Mouse (Mus musculus) lung, adult 2 months (tissue): ENCODE measurements around the gene Trappc10. TPM values are rescaled to one million over a fixed set of nuclear protein-coding genes. Genes with fewer than 3 reads are reported as not detected.

Source experiments
- DNase-seq: peaks from one replicate; pipeline ENCODE4 v3.0.0; 2022
- H3K4me1 ChIP-seq: fragments of 200-500 bp; 2 replicates; pipeline ENCODE4 v1.6.1; 2011; ENCODE audit warnings: low read length; ENCODE audit not compliant: control insufficient read depth, insufficient read depth
- H3K4me3 ChIP-seq: fragments of 200-500 bp; replicated peaks from 2 replicates; pipeline ENCODE3; 2011; ENCODE audit warnings: low read depth, mild to moderate bottlenecking, control low read depth, low read length; ENCODE audit errors: extremely low read depth
- CTCF ChIP-seq: fragments of 200-500 bp; IDR thresholded peaks from 2 replicates; pipeline ENCODE4 v1.5.1; 2011; ENCODE audit warnings: mild to moderate bottlenecking, low read length, control low read depth; ENCODE audit not compliant: insufficient read depth
- POLR2A ChIP-seq: fragments of 200-500 bp; IDR thresholded peaks from 2 replicates; pipeline ENCODE4 v1.6.1; 2011; ENCODE audit warnings: low read depth, mild to moderate bottlenecking, control low read depth, low read length, borderline replicate concordance; ENCODE audit errors: extremely low read depth
- WGBS: fragments of 180-500 bp; shearing (Covaris S2); methylation state at CpG from one replicate; pipeline ENCODE4 v1.1.7; 2018; 5-methylcytosine and 5-hydroxymethylcytosine counted together
- polyA plus RNA-seq: library from polyadenylated mRNA; depleted of rRNA; stranded (reverse); fragments of >200 nt; gene quantifications from 2 replicates; pipeline ENCODE4 v1.2.3, GENCODE M21; 2012; rRNA removed

The Trappc10 gene
- polyA plus RNA-seq, 1 experiment, result 50.0 TPM

DNA sequence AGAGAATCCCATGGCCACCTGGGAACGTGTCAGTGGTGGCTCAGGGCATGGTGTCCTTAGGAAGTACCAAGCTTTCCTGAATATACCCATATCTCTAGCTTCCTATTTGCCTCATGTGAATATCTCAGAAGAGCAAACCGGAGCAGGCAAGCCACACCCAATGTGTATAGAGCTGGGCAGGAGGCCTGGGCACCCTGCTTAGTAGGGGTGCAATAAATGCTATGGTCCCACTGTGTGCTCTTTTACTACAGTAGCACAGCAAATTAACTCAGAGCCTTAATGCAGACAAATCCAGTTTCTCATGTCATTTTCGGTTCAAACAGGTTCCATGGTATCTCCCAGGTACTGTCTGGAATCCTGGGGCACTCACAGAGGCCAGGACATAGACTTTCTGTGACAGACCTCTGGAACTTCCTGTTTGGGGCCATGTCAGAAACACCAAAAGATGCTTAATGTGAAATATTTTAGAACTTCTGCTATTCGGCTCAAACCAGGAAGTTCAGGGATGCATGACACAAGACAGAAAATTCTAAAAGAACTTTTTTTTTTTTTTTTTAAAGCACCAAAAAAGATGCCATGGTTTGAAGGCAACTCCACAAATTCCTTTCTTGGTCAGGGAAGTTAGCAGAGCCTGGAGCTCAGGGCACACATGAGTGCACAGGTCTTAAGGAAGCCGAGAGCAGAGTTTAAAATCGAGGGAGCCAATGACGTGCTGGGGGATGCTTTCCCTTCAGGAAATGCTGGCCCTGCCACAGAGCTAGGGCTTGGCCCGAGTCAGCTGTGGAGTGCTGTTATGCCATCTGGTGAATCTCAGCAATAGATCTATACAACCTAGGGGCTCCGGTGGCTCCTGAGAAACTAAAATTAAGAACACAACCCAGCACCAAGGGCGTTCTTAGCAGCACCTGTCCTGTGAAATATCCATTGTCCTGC, 95.3 kb downstream of the Trappc10 start:
- WGBS, result 60% methylated on average over 10 of the region's 10 CpGs
- TF ChIP-seq CTCF, result no peak
- no peak for TF ChIP-seq POLR2A
- no peak for DNase-seq
- no peaks in the 10 kb centered on the region for H3K4me1 ChIP-seq
- no peak overlapping the region for H3K4me3 ChIP-seq

DNA sequence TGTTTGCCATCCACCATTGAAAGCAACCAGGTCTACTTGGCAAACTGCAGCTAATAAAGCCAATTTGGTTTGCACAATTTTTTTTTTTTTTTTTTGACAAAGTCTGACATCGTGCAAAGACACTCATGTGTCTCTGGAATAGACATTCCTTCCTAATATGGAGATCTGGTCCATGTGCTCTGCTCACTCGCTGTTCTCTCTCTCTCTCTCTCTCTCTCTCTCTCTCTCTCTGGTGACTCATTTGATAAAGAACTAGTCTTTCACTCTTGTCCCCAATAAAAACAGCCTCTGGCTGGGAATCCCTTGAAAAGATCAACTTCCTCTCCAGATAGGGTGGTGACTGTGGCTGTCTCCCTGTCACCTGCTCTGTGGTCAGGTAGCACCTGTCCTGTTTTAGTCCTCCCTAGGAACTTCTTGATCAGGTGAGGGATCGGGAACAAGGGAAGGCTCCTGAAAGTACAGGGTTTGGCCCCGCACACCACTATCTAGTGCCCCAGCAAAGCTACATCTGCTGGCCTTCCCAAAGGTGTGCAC, 96.5 kb downstream of the Trappc10 start:
- Histone ChIP-seq H3K4me1 (no peaks in the 10 kb centered on the region), H3K4me3 (no peak overlapping the region)
- 66% methylated on average over 4 of the region's 4 CpGs for WGBS
- TF ChIP-seq POLR2A (no peak), CTCF (no peak)
- no peak for DNase-seq

DNA sequence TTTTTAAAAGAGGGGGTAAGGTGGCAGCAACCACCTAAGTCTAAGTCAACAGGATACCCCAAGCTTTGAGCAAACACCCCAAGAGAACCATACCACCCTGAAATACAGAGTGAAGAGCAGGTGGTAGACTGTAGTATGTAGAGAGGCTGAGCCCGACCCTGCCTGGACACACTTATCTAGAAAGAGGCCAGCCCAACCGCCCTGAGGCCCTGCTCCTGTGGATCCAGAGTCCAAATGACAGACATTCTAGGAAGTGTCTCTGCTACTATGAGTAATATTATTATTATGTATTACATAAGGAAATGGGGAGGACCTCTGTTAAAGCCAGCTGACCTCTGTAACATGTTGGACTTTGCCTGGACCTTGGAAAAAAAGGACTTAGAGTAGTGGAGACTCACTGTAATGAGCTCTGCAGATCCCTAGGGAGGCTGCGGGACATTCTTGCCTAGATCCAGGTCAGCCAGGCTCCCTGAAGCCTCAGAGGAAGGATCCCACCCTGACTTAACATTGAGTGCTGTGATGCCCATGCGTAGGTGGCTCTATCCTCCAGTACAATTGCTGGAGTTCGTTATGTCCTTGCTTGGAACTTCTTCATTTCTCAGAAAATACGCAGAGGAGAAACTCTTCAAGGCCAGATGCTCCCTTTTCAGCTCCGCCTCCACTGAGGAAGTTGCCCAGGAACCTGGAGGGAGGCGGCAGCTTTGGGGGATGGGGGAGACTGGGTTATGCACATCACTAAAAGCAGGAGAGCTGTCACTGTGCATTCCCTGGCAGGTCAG, 100.5 kb downstream of the Trappc10 start:
- DNase-seq, result no peak
- Histone ChIP-seq H3K4me3 (no peak overlapping the region), H3K4me1 (peaks cover 2% of the 10 kb centered on the region; the same call in 1 of the 2 replicates)
- 47% methylated on average over 8 of the region's 8 CpGs for WGBS
- TF ChIP-seq CTCF (no peak), POLR2A (no peak)

DNA sequence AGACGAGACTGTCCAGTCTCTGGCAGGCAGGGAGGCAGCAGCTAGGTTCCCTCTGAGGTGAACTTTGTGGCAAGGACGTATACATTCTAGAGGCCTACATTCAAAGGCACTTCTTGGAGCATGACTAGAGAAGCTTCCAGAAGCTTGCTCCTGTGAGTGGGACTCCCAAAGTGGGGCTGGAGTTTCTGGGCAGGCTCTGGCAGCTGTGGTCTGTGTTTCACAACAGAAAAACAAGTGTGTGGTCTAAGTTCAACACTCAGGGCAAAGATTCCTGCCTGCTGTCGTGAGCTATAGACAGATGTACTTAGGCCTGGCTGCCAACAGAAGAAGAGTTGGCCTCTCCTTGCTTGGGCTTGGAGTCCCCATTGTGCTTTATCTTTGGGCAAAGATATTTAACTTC, 103.6 kb downstream of the Trappc10 start:
- Histone ChIP-seq H3K4me3 (no peak overlapping the region), H3K4me1 (peaks cover 4% of the 10 kb centered on the region)
- WGBS, result 77% methylated on average over 3 of the region's 3 CpGs
- DNase-seq, result no peak
- TF ChIP-seq CTCF (no peak), POLR2A (no peak)

DNA sequence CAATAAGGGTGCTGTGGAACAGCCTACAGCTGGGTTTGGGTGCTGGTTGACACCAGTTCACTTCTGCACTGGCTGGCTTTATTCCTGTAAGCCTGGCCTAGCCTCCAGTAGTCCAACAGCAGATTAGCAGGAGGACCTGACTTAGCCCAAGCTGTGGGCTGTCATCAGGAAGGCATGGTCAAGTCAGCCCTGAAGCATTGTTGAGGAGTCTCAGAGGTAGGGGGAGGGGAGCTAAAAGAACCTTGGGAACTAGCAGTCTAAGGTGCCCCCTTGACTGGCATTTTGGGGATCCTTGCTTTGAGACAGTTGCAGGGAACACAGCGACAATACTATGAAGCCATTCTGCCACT, 104.2 kb downstream of the Trappc10 start:
- TF ChIP-seq POLR2A (no peak), CTCF (no peak)
- H3K4me1 ChIP-seq, result peaks cover 7% of the 10 kb centered on the region
- WGBS, result 95% methylated on average over 1 of the region's 1 CpGs
- no peak overlapping the region for H3K4me3 ChIP-seq
- no peak for DNase-seq

DNA sequence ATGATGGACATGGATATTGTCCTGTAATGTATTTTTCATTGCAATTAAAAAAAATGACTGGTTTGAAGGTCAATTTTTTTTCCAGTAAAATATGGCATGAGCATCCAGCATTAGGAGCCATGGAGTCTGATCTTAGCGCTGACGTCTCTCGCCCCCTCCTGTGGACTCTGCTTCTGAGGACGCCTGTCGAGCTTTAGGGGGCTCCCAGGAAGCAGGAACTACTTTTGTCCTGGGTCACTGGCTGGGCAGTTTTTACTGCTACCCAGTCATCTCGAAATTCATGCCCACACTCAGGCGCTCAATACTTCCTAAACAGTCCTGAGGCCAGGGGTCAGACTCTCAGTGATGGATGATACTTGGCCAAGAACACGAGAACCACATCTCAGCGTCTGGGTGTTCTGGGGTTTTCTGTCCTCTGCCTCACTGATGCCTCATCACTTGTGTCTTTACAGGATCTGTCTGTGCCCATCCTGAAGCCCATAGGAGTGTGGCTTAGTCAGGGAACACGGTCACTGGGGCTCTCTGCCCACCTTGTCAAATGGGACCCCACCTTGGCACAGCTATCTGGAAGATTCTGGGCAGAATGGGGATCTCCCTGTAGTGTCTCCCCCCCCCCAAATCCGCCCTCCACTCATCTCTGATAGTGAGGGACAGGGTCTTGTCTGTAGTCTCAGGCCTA, 104.7 kb downstream of the Trappc10 start:
- TF ChIP-seq POLR2A (no peak), CTCF (no peak)
- WGBS, result 50% methylated on average over 11 of the region's 11 CpGs
- no peak for DNase-seq
- H3K4me3 ChIP-seq, result no peak overlapping the region
- peaks cover 10% of the 10 kb centered on the region for H3K4me1 ChIP-seq

DNA sequence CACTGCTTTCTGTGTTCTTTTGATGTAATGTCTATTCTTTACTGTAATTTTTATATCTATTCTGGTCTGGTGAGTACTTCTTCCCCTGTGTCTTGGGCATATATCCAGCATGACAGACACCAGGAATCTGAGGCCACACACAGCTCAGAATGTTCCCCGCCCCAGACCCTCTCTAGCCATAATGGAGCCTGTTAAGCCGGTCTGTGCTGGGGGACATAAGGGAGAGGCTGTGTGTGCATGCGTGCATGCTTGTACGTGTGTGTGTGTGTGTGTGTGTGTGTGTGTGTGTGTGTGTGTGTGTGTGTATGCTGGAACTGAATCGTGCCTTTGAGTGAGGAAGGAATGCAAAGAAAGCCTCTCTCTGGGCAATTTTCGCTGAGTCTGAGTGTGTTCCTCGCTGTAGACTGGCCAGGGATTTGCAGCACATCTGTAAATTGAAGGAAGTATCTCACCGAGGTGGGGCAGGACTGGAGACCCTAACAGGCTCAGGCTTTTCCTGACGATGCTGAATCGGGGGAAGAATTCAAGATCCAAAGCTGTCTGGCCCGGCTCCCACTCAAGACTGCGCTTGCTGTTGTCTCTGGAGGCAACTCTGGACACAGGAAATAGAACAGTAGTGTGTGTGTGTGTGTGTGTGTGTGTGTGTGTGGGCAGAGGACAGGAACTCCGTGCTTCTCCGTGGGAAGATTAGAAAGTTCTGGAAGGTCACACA, 105.5 kb downstream of the Trappc10 start:
- DNase-seq, result peak; percentile 40

DNA sequence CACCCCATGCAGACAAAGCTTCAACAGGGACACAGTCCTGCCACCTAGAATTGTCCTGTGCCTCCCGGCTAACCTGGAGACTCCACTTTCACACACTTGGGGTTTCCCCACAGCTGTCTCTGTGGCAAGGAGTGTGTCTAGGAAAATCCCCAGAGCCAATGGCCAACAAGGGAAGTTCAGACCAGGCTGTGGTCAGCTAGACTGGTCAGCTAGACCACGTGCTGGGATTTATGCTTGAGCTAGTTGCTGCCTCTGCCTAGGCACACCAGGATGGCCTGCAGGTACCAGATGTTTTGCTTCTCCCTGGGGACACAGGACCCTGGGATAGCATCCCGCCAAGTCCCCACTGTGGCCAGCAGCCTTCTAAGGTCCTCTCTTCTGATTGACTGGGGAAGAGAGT, 107.2 kb downstream of the Trappc10 start:
- TF ChIP-seq POLR2A (no peak), CTCF (no peak)
- Histone ChIP-seq H3K4me3 (no peak overlapping the region), H3K4me1 (peaks cover 15% of the 10 kb centered on the region)
- WGBS, result 80% methylated on average over 3 of the region's 3 CpGs
- no peak for DNase-seq

More for the DNA sequence above, 105.5 kb downstream of the Trappc10 start:
- peaks cover 15% of the 10 kb centered on the region for H3K4me1 ChIP-seq
- 14% methylated on average over 14 of the region's 14 CpGs for WGBS
- no peak overlapping the region for H3K4me3 ChIP-seq
- TF ChIP-seq CTCF (no peak), POLR2A (no peak)

Other genes starting within 250 kb of the Trappc10 start
- 55.8 and 70.0 TPM in 2 replicates for gene Pfkl, start 234.6 kb downstream of the Trappc10 start, polyA plus RNA-seq
- gene Dnmt3l, start 202.7 kb downstream of the Trappc10 start, polyA plus RNA-seq, result 0.52 and 0.64 TPM in 2 replicates
- 0.09 and 0.16 TPM in 2 replicates for gene Aire, start 201.0 kb downstream of the Trappc10 start, polyA plus RNA-seq
- 17.5 and 17.6 TPM in 2 replicates for gene Icosl, start 175.3 kb downstream of the Trappc10 start, polyA plus RNA-seq
- gene D10Jhu81e, start 74.9 kb downstream of the Trappc10 start, polyA plus RNA-seq, result 105 and 113 TPM in 2 replicates
- gene Pwp2, start 59.5 kb downstream of the Trappc10 start, polyA plus RNA-seq, result 6.7 and 8.7 TPM in 2 replicates
- 209 and 247 TPM in 2 replicates for gene Agpat3, start 107.8 kb upstream of the Trappc10 start, polyA plus RNA-seq
- gene Rrp1, start 168.4 kb upstream of the Trappc10 start, polyA plus RNA-seq, result 57.4 and 82.5 TPM in 2 replicates
- gene Cstb, start 181.0 kb upstream of the Trappc10 start, polyA plus RNA-seq, result 51.9 and 62.7 TPM in 2 replicates
- 20.4 and 21.5 TPM in 2 replicates for gene Pdxk, start 220.3 kb upstream of the Trappc10 start, polyA plus RNA-seq